Mouse (Mus musculus) lung, postnatal 10 days (tissue): ENCODE data around the gene Pcdh7.

Experiments used
- DNase-seq: peaks from one replicate; pipeline ENCODE4 v3.0.0; 2021

The Pcdh7 gene

DNA sequence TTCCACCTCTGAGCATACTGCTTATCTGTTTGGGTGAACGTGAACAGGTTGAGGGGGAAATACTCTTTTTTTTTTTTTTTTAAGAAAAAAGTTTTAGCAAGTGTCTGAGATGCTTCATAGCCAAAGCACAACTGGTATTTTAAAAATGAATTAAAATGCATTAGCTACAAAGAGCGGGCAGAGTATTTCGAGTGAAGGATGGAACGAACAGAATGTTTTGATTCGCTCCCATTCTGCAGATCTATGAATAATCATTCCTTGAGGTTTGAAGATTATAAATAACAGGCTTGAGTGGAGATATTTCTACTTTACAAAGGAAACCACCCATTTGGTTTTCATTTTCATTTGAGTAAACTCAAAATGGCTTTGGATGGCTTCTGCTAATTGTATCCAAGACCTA is 214.0 kb downstream of the Pcdh7 start:
- DNase-seq, result no peak

DNA sequence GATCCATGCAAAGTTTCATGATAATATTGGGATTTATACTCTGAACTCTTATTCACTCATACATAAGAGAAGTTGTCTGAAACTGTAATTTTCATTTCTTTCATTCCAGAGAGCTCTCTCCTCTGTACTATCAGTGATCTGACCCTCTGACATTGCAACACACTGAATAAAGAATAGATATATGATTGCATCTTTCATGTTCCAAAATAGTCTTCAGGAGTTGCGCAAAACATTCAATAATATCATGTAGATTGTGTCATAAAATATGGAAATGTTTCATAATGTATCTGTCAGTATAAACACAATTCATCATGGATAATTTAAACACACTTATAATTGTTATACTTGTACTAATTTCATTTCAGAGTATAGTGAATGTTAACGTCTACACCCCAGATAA is 216.9 kb downstream of the Pcdh7 start:
- DNase-seq, result no peak

DNA sequence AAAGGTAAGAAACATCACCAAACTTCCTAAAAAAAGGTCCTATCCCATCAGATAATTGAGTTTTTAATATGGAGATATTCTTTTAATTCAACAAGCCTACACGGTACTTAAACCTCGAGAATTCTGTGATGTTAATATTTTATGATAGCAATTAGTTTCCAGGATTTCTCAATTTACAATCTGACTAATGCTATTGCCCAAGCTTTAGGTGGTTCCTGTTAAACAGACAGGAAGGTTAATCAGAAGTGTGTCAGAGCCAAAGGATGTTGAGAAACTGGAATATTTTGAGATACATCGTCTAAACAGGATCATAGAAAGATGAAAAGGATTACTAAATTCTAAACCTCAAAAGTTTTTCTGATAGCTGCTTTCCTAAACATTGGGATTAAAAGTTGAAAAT is 222.7 kb downstream of the Pcdh7 start:
- DNase-seq, result no peak

DNA sequence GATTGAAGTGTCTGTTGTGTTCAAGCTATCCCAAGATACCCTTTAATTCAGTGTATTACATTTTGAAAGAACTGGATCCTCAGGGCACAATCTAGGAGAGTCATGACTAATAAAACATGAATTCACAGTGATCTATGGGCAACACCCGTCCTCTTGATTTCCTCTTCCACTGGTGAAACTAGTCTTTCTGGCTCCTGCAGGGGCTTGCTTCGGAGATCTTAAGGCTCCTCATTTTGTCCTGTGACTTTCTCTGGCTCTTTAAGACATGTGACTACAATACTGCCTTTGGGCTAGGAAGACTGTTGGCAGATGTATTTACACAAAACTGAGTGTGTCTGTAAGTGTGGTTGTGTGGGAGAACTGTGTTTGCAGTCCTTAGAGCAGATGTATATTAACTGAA is 225.4 kb downstream of the Pcdh7 start:
- DNase-seq, result no peak

DNA sequence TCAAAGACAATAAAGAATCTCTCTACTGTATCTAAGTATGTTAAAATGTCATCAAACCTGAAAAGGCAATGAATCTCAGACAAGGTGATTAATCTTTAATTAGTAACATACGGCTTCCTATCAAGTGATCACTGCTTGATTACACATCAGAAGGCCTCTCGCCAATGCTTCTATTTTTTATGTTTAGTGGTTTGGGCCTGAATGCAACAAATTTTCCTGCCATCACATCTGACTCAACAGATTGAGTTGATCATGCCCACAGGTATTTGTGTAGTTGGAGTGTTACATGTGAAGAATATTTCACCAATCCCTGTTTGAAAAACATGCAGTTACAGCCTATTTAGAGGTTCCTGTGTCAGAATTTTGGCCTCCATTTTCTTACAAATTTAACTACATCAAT is 225.8 kb downstream of the Pcdh7 start:
- no peak for DNase-seq

DNA sequence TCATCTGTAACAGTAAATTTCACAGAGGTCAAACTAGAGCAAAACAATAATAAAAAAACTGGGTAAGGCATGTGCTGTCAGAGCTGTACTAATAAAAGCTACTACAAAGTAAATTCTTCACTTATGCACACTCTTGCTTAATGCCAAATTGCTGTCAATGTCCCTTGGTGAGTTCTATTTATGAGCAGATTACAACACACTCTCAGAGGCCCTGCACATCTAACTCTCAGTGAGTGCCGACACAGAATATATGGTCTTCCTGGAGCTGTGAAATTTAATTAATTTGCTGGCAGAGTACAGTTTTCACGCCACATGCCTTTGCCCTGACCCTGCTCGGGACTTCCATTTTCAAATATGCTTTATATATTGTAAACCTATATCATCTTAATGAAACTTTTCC is 227.7 kb downstream of the Pcdh7 start:
- DNase-seq, result no peak

DNA sequence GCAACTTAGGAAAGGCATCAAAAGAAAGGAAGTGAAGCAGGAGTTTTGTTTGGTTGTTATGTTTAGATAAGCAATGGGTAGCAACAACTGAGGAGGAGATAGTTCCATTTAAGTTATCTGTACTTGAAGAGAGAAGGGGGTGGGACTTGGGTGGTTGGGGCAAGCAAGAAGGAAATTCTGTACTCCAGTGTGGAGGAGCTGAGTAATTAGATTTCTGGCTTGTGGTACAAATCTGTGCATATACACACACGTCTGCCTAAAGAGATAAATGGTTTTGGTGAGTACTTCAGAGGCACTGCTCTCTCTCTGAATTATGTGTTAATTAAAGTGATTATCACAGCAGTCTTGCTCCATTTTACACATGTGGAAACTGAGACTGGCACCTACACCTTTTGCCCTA is 241.6 kb downstream of the Pcdh7 start:
- no peak for DNase-seq

DNA sequence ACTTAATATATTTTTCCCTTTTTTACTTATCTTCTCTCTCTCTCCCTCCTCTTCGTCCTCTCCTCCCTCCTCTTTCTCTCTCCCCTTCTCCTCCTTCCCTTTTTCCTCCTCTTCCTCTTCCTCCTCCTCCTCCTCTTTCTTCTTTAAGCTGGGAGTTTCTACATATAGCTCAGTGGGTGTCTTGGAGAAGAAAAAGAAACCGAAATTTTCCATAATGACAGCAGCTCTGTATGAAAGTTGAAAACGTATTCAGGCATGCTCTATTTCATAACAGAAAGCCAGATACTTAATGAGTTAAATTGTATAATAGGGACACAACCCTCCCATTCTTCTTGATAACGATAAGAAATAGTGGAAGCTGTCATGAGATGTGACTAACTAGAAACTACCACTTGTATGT is 246.0 kb downstream of the Pcdh7 start:
- DNase-seq, result no peak

DNA sequence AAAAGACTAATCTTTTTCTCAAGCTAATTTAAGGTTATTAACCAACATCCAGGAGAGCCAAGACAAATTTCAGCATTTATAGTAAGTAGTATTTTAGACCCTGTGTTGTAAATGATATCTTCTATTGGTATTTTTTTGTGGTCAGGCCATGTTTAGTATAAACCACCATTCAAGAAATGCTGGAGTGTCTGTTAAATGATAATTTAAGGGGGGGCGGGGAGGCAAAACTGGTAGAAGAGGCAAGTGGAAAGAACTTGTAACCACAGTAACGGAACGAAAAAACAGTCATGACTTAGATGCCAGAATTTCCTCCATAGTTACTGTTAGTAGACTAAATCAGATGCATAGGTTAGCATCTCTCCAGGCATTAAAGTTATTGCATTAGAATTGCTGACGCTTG is 246.4 kb downstream of the Pcdh7 start:
- no peak for DNase-seq

DNA sequence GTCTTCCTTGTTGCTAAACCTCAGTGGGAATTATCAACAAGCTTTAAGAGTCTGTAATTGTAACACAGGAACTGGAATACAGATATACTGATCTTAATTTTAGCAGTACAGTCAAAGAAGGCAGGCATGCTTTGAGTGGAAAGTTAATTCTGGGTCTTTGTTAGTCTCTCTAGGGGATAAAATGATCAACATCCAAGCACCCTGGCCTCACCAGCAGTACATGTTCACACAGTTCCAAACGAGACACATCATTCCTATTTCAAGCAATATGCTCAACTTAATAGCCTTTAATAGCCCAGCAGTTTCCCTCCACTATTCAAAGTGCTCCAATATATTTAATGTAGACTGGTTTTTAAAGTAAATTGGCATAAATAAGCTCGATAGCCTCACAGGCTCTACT is 275.8 kb downstream of the Pcdh7 start:
- no peak for DNase-seq

DNA sequence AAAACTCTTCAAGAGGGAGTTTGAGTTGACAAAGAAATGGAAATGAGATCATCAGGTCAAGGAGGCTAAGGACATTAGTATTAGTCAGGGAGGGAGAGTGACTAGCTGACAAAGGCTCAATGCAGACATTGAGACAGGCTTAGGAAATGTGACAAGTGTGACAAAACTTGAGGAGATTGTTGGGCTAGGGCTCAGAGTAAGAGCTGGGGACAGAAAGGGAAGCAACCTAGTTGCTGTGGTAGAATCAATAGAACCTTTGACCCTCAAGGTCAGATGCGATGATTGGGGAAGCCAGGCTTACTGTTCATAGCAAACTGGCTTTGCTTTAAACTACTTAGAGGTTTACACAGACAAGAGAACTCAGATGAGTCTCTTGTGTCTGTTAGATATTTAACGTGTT is 303.6 kb downstream of the Pcdh7 start:
- no peak for DNase-seq

DNA sequence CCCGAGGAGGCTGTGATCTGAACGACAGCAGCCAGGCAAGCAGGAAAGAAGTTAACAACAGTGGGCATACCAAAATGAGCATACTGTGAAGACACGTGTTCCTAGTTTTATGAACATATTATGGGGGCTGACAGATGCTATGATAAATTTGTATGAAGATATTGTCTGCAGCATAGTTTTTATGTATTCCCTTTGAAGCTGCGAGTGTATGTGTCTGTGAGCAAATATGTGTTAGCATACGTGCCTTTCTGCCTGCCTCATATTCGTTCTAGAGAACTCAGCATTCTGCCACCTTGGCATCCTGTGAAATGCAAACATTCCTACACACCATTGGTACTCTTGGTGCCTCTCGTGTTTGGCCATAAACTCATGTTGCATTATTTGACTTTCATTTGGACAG is 307.4 kb downstream of the Pcdh7 start:
- DNase-seq, result no peak

DNA sequence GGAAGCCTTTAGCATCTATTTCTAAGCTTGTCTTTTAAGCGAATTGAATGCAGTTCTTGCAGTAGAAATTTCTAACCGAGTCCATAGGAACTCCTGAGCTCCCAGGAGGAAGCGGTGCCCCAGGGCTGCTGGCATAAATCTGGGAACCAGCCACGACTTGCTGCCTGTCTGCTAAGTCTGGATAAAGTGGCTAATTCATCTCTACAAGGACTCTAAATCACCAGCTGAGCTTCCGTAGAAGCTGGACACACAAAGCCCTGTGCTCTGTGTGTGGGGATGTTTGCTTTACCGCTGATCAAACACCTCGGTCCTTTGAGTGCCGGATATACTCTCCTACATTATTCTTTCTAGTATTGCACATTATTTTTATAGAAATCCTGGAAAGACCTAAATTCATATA is 308.0 kb downstream of the Pcdh7 start:
- DNase-seq, result no peak

DNA sequence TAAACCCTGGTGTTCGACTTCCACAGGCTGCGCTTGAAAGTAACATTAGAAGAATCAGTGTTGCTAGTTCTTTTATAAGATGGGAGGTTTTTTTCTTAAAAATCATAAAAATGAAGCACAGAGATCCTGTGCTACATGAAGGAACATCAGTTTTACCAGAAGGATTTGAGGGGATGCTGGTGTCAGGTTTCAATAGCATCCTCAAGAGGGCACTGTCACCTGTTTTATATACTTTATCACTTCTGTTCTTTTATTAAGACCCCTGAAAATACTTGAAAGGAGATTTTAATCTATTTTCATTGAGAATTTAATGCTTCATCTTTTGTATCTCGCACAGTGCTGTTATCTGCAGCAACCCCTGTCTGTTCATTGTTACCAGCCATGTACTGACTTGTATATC is 322.1 kb downstream of the Pcdh7 start:
- DNase-seq, result no peak

DNA sequence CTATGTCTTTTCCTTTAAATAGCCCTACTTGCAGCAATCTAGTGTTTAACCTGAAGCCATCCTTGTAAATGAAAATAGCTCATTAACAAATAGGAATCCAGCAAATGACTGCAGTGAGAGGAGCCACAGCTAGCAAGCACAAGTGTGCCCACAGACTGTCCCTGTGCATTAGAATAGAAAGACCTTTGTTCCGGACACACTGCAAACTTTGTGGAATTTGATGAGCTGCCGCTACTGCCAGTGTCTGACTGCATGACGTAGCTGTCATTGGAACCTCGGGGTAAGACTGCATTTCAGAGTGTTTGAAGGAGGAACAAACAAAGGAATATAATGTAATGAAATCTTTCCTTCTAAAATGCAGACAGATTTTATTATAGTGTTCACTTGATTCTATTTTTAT is 326.4 kb downstream of the Pcdh7 start:
- DNase-seq, result no peak

DNA sequence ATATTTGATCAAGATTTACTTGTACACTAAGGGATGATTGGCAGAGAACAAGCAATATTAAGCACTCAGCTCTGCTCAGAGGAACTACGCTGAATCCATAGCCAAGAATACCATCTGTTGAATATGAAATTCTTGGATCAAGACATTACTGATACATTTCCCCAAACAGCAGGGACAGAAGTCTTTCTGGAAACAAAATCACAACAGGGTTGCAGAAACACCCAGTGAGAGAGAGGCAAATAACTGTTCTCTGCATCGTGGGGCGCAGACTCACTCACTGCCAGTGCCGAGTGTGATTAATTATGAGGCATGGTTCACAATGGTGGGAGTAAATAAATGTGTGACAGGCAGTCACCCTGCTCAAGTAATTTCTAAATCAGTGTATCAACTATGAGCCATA is 363.3 kb downstream of the Pcdh7 start:
- no peak for DNase-seq

DNA sequence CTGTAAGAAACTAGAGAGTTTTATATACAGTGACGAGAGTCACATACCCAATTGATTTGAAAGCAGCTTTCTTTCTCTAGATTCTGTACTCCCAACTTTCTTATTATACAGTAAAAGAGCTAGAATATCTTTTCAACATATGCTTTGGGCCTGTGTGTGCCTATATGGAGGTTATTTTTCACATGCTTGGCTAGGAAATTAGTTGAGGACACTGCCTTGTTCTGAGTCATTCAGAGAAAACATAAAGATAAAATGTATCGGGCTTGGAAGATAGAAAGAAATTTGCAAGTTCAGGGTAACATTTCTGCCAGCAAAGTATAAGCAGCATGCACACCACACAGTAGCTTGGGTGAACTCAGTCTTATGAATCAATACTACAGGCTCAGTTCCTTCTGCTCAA is 364.5 kb downstream of the Pcdh7 start:
- DNase-seq, result no peak

DNA sequence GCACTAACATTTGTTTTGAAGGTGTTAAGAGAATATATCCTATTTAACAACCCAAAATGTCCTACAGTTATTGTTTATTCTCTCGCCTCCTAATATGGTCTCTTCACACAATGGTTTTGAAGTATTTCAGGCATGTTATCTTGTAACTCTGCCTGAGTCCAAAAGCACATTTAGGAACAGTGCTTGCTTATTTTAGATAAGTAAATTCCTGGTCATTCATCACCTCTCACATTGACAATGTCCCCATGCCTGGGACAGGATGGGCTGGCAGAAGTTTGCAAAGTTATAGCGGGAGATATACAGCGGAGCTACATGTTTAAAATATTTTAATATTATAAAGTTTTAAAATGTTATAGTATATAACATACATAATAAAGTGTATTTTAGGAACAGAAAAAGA is 365.3 kb downstream of the Pcdh7 start:
- DNase-seq, result no peak

DNA sequence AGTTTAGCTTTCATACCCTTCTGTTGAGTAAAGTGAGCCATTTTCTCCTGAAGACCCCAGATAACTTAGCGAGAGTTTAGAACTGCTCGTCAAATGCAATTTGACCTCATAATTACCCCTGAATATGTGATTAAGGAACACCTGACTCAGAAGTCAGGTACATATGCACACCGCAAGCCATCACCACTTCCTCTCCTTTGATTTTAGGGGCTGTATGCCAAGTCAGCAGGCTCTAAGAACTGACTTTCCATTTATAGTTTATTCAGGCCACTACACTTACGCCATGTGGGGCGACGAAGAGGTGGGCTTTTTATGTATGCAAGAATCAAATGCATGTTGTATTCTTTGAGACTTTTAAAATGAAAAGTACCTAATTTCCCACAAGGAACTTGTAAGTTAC is 366.2 kb downstream of the Pcdh7 start:
- no peak for DNase-seq

DNA sequence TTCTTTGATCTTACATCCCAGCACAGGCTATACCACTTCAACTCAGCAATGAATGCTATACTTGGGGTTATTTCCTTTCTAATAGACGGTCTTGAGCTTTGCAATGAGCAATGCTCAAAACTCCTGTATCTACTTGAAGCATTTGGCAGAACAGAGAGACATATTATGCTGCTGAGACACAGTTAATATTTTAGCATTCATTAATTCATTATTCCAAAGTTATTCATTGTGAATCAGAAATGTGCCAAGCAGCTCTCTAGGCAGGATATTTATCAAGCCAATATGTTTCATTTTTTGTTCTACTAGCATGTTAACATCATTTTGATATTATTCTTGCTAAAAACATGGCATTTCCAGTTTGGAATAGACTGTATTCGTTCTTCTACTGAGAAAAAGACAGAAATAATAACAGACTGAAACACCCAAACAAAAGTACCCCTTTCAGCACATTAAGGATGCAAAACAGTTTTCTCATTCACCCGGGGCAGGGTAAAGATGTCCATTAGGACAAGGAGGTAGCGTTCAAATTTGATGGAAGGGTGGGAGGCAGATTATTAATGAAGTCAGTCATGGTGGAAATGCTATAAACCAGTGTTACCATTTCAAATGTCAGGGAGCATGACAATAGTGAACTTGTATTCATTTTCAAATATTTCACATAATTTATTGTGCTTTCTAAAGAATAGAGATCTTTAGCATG is 391.0 kb downstream of the Pcdh7 start:
- DNase-seq, result no peak

DNA sequence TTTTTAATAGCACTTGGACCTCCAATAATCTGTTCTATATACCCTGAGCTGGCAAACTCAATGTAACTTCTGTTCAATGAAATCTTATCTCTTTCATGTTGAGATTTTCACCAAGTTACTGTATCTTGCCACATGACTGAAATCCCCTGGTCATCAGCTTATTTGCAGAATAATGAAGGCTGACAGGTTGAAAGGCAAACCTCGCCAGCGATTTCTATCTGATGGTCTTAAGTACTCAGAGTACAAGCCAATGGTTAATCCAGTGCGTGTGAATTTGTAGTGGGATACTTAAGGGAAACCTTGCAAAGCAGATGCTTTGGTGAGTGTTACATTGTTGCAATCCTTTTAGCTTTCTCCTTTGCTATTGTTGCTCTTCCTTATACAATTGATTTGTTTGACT is 398.3 kb downstream of the Pcdh7 start:
- no peak for DNase-seq

DNA sequence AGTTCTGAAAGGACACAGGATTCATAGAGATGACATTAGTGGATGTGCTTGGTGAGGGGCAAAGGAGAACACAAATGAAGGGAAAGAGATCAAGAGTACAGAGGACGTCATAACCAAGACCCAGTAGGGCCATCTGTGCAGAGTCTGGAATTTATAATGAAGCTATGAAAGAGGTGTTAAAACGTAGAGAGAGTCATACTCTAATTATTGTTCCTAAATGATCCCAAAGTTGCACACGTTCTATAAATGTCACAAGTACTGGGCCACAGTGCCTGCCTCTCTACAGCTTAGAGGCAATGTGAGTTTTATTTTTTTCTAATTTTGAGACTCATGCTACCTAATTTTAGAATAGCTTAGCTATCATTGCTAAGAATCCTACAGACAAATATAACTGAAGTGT is 400.1 kb downstream of the Pcdh7 start:
- DNase-seq, result no peak

DNA sequence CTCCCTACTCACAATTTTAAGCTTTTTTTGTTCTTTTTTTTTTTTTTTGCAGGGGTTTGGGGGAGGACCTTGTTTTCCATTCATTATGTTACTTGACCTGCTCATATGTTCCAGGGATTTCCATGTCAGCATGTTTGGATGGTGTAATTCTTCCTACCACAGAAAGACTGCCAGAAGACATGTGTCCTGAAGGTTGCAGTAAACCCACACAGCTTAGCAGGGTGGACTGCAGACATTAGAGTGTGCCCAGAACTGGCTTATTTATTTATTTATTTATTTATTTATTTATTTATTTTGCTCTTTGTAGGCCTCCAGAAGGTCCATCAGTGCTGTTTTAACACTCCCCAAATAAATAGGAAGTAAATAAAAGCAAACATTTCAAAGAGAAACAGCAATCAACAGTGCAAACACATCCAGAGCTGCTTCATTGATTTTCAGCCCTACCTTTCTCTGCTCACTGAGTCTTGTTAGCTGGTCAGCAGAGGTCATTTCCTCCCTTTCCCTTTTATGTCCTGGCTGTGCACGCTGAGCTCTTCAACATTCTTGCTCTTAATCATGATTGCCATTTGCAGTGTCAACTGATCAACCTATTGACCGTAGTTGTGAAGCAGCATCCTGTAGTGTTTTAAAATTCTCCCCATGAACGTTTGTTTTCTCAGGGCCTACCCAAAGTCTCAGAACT is 401.3 kb downstream of the Pcdh7 start:
- DNase-seq, result no peak

DNA sequence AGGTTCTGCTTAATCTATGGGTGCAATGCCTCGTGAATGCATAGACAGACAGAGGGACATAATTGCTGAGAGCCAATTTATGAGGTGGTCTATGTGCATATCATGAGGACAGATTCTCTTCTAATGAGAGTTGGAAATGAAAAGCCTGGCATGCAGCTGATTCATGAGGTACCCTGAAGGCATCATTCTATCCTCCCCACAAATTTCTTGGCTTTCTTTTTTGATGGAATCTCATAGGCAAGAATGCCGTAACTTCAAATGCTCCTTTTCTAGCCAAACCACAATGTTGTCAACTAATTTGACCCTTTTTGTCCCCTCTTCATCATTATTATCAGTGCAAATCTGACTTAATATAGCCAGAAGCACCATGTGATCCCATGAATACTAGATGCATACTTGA is 426.1 kb downstream of the Pcdh7 start:
- no peak for DNase-seq

DNA sequence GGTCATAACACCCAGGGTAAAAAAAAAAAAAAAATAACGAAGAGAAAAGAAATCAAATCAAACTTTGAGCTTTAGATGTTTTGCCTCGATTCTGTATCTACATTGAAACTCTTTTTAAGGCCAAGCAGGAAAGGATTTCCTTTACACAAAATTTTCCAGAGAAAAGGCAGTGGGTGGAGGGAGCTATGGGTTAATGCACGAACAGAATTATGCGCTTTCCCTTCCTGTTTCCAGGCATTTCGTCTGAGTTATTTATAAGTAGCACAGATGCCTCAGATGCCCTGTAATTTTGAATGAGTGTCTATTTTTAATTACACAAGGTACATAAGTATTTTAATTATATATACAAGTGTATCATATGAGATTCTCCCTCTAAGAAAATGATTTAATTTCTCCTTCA is 436.2 kb downstream of the Pcdh7 start:
- DNase-seq, result no peak
